Mouse (Mus musculus) kidney, adult 2 months (tissue): Measurements from ENCODE around the gene Tas2r135.

Experiments
- CTCF ChIP-seq: fragments of 200-500 bp; conservative IDR thresholded peaks from 2 replicates; pipeline ENCODE4 v1.5.1; 2011; ENCODE audit warnings: low read depth, mild to moderate bottlenecking, control low read depth, low read length, moderate library complexity, mixed read lengths; ENCODE audit not compliant: insufficient read depth, insufficient read length
- POLR2A ChIP-seq: fragments of 200-500 bp; IDR thresholded peaks from one replicate; pipeline ENCODE4 v1.6.1; 2011; ENCODE audit warnings: low read depth, low read length, control low read depth

DNA sequence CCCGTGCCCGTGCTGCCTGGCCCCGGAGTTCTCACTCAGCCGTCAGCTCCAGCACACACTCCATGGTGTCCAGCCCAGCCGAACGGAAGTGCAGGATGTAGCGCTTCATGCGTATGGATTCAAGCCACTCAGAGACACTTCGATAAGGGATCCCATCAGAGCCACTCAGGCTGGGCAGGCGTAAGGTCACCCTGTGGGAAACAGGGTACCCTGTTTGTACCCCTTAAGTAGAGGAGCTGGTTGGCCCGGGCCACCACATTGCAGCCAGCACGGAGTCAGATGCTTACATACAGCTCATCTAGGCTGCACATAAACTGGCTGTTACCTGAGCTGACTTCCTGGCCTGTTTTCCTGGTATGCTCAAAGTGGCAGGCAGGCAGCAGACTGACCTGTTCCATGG, 46.3 kb upstream of the Tas2r135 start:
- TF ChIP-seq POLR2A (no peak), CTCF (no peak)
